Mouse (Mus musculus): ENCODE results near the gene Pax4.

DNA sequence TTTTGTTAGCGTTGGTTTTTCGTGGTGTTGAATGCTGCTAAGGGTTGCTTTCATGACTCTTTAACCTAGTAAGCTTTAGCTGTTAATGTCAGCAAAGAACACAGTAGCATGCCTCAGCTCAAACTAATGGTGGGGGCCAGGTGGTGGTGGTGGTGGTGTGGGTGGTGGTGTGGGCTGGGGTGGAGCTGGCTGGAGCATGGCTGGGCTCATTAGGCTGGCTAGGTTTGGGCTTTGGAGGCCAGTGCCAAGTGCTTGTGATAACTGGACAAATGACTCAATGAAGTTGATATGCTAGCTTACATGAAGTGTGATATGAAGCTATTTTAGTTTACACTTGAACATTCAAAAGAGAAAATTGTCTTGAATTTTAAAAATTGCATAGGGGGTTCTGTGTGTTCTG lies 36.9 kb upstream of the Pax4 start:
- TF ChIP-seq POLR2A (IDR thresholded peaks at IDR 0.05; ENCODE audit: control insufficient read depth, extremely low read depth, insufficient read depth, low read length, poor library complexity) (no peak), CTCF (IDR thresholded peaks at IDR 0.05; ENCODE audit: borderline replicate concordance, control insufficient read depth, extremely low read depth, insufficient read depth, low read length, poor library complexity) (no peak)

All from thymus, adult 2 months (tissue).